Mouse (Mus musculus): ENCODE measurements around the gene Rgsl1. TPM values are rescaled to one million over a fixed set of nuclear protein-coding genes. Genes with fewer than 3 reads are reported as not detected.
A peak's percentile ranks its signal among the peaks of the same experiment; 100 is the strongest.

The Rgsl1 gene
- polyA plus RNA-seq, 1 experiment from 2014 or later, result 0.07 TPM

- no peaks in the 10 kb centered on the region for H3K36me3 ChIP-seq (ENCODE audit: control insufficient read depth, insufficient read depth, low read length)
- DNase-seq (ENCODE audit: low spot score) (peak; percentile 54), ATAC-seq (ENCODE audit: insufficient number of reproducible peaks, low FRiP score, low TSS enrichment, low read depth) (peak; percentile 68; the same call in 1 of the 2 replicates)
- no peak overlapping the region for H3K4me2 ChIP-seq (ENCODE audit: low read depth, severe bottlenecking)
- H3K4me1 ChIP-seq (ENCODE audit: control insufficient read depth, insufficient read depth, low read length), result peaks cover 9% of the 10 kb centered on the region
- H3K27me3 ChIP-seq (ENCODE audit: control insufficient read depth, insufficient read depth, low read length), result 0 out of 2 replicates have a peak, but pooled peaks cover 2% of the 10 kb centered on the region
- no peak overlapping the region for H3K4me3 ChIP-seq (ENCODE audit: low read depth, low read length)
- WGBS, result 27% methylated on average over 9 of the region's 9 CpGs
- no peaks in the 10 kb centered on the region for H3K9me3 ChIP-seq (ENCODE audit: control insufficient read depth, low read length)
- H3K27ac ChIP-seq (replicated peaks; ENCODE audit: low read depth, low read length), result no peak overlapping the region
- H3K9ac ChIP-seq (ENCODE audit: low read length), result no peak overlapping the region
Observed at GRCm38 (mm10) chr1:153733181-153733580, 110.8 kb downstream of the Rgsl1 start.

- H3K9me3 ChIP-seq (ENCODE audit: control insufficient read depth, low read length), result no peaks in the 10 kb centered on the region
- H3K27ac ChIP-seq (replicated peaks; ENCODE audit: low read depth, low read length), result no peak overlapping the region
- DNase-seq (ENCODE audit: low spot score), result no peak
- WGBS, result 58% methylated on average over 3 of the region's 3 CpGs
- H3K4me3 ChIP-seq (ENCODE audit: low read depth, low read length), result no peak overlapping the region
- no peak for ATAC-seq (ENCODE audit: insufficient number of reproducible peaks, low FRiP score, low TSS enrichment, low read depth)
- H3K4me1 ChIP-seq (ENCODE audit: control insufficient read depth, insufficient read depth, low read length), result peaks cover 9% of the 10 kb centered on the region
- H3K9ac ChIP-seq (ENCODE audit: low read length), result no peak overlapping the region
- no peaks in the 10 kb centered on the region for H3K36me3 ChIP-seq (ENCODE audit: control insufficient read depth, insufficient read depth, low read length)
- no peaks in the 10 kb centered on the region for H3K27me3 ChIP-seq (ENCODE audit: control insufficient read depth, insufficient read depth, low read length)
- H3K4me2 ChIP-seq (ENCODE audit: low read depth, severe bottlenecking), result no peak overlapping the region
Observed at GRCm38 (mm10) chr1:153730671-153731070, 113.3 kb downstream of the Rgsl1 start.

GRCm38 (mm10) chr1:153729806-153730205, 114.1 kb downstream of the Rgsl1 start:
- H3K4me2 ChIP-seq (ENCODE audit: low read depth, severe bottlenecking), result no peak overlapping the region
- ATAC-seq (ENCODE audit: insufficient number of reproducible peaks, low FRiP score, low TSS enrichment, low read depth) (no peak), DNase-seq (ENCODE audit: low spot score) (no peak)
- H3K9me3 ChIP-seq (ENCODE audit: control insufficient read depth, low read length), result no peaks in the 10 kb centered on the region
- H3K27ac ChIP-seq (replicated peaks; ENCODE audit: low read depth, low read length), result no peak overlapping the region
- no peaks in the 10 kb centered on the region for H3K27me3 ChIP-seq (ENCODE audit: control insufficient read depth, insufficient read depth, low read length)
- H3K4me1 ChIP-seq (ENCODE audit: control insufficient read depth, insufficient read depth, low read length), result peaks cover 9% of the 10 kb centered on the region
- H3K36me3 ChIP-seq (ENCODE audit: control insufficient read depth, insufficient read depth, low read length), result no peaks in the 10 kb centered on the region
- WGBS, result 54% methylated on average over 2 of the region's 2 CpGs
- H3K9ac ChIP-seq (ENCODE audit: low read length), result no peak overlapping the region
- H3K4me3 ChIP-seq (ENCODE audit: low read depth, low read length), result no peak overlapping the region

Other genes starting within 250 kb of the Rgsl1 start
- 0.24 and 0.74 TPM in 2 replicates for gene Rgs8, start 191.1 kb downstream of the Rgsl1 start, polyA plus RNA-seq (2014; fragmentation: Nextera tagmentation; extraction: Ambion mirVana)
- gene Rgs16, start 103.8 kb downstream of the Rgsl1 start, polyA plus RNA-seq (2014; fragmentation: Nextera tagmentation; extraction: Ambion mirVana), result 4.8 and 4.9 TPM in 2 replicates
- gene Rnasel, start 94.7 kb downstream of the Rgsl1 start, polyA plus RNA-seq (2014; fragmentation: Nextera tagmentation; extraction: Ambion mirVana), result 9.1 and 10.2 TPM in 2 replicates
- 0.28 and 0.67 TPM in 2 replicates for gene Teddm1b, start 30.2 kb upstream of the Rgsl1 start, polyA plus RNA-seq (2014; fragmentation: Nextera tagmentation; extraction: Ambion mirVana)
- gene Teddm1a, start 47.6 kb upstream of the Rgsl1 start, polyA plus RNA-seq (2014; fragmentation: Nextera tagmentation; extraction: Ambion mirVana), result not detected in 2 replicates
- gene Glul, start 55.8 kb upstream of the Rgsl1 start, polyA plus RNA-seq (2014; fragmentation: Nextera tagmentation; extraction: Ambion mirVana), result 128 and 132 TPM in 2 replicates
- gene Teddm2, start 56.1 kb upstream of the Rgsl1 start, polyA plus RNA-seq (2014; fragmentation: Nextera tagmentation; extraction: Ambion mirVana), result 0.52 and 0.56 TPM in 2 replicates